Mouse (Mus musculus): ENCODE results near the gene Tmem163. TPM values are rescaled to one million over a fixed set of nuclear protein-coding genes. Genes with fewer than 3 reads are reported as not detected.

Tmem163 gene
- total RNA-seq, 2 experiments from 2014 or later = 18.0 to 18.6 TPM

- no peak for DNase-seq (ENCODE audit: extremely low spot score in 1 of 2, low spot score in 1 of 2)
These were observed 236.2 kb downstream of the Tmem163 start for GRCm38 (mm10) chr1:127442880-127443877.

GRCm38 (mm10) chr1:127441736-127442135, 237.6 kb downstream of the Tmem163 start:
- no peak for DNase-seq (ENCODE audit: extremely low spot score in 1 of 2, low spot score in 1 of 2)

DNA sequence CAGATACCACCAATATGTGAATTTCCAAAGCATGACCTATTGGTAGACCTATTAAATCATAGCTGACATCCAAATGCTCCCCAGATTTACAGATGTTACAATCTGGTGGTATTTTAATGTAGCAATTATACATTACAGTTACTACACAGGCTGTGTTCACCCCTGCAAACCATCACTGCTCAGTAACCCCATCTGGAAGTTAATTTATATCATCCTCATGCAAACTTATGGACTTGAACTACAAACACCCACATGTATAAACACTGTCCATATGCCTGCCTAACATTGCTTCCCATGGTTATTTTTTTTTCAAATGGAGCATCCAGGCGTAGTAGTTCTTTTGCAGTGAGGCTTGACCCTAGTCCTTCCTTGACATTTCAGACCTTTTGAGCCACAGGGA, 238.3 kb downstream of the Tmem163 start:
- no peak for DNase-seq (ENCODE audit: extremely low spot score in 1 of 2, low spot score in 1 of 2)

DNA sequence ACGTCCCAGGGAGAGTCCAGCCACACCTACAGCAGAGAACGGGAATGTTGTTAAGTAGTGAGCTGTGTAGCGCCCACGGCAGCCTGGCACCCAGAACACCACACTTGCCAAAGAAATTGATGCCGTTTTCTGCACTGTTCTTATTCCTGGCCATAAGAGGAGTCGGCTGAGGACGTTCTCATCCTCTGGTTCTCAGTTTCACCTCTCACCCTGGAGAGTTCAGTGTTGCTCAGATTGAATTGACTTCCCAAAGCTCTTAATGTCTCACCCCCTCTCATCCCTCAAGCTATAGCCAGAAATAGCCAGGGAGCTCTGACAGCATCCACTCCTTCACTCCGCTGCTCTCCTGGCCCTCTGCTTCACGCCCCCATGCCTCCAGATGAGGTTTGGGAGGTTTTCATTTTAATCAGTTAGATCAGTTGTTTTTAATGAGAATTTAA, 239.9 kb downstream of the Tmem163 start:
- DNase-seq (ENCODE audit: extremely low spot score in 1 of 2, low spot score in 1 of 2) = no peak

DNA sequence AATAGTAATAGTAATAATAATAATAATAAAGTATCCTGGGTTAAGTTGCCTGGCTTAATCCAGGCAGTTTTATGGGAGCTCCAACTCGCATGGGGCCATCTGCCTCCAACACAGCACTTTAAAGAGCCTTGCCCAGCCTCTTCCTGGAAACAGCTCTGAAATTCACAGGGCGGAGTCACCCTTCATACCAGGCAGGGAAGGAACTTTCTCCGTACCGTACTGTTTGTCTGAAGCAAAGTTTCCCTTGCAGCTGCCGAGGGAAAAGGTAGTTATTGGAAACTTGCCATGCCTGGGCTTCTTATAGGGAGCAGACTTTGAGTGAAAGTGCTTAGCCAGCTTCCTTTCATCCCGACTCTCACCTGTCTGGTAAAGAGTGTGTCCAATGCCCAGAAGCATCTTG, 242.3 kb downstream of the Tmem163 start:
- no peak for DNase-seq (ENCODE audit: extremely low spot score in 1 of 2, low spot score in 1 of 2)

Other genes with a start within 250 kb of the Tmem163 start
- gene Acmsd, start 49.9 kb upstream of the Tmem163 start, total RNA-seq (2021) = not detected
- gene Ccnt2, start 94.6 kb upstream of the Tmem163 start, total RNA-seq (2021) = 10 to 100 TPM; 53.0 to 72.0 TPM
- 1 to 10 TPM; 3.8 to 5.3 TPM for gene Map3k19, start 175.5 kb upstream of the Tmem163 start, total RNA-seq (2021)
- 10 to 100 TPM; 65.9 to 67.9 TPM for gene Rab3gap1, start 189.2 kb upstream of the Tmem163 start, total RNA-seq (2021)